Mouse (Mus musculus) hindbrain, embryonic 15.5 days (tissue): ENCODE data around the gene Bahcc1. TPM values are rescaled to one million over a fixed set of nuclear protein-coding genes. Genes with fewer than 3 reads are reported as not detected.

Experiments used
- ATAC-seq: fragments of 200-750 bp; cut with Nextera tagmentation; 2 replicates; pipeline ENCODE4 v1.8.0; 2017; ENCODE audit warnings: low read depth, moderate number of reproducible peaks, moderate TSS enrichment; ENCODE audit not compliant: low FRiP score
- H3K27ac ChIP-seq: fragments of 300-500 bp; sonication (generic); replicated peaks from 2 replicates; pipeline ENCODE4 v1.5.1; 2015; ENCODE audit warnings: mild to moderate bottlenecking, inconsistent platforms
- H3K27me3 ChIP-seq: fragments of 300-500 bp; sonication (generic); 2 replicates; pipeline ENCODE4 v1.6.1; 2015; ENCODE audit warnings: control low read depth, inconsistent platforms
- H3K36me3 ChIP-seq: fragments of 300-500 bp; sonication (generic); 2 replicates; pipeline ENCODE4 v1.6.1; 2015; ENCODE audit warnings: control low read depth, inconsistent platforms
- H3K4me1 ChIP-seq: fragments of 300-500 bp; sonication (generic); replicated peaks from 2 replicates; pipeline ENCODE4 v1.6.1; 2015; ENCODE audit warnings: control low read depth, inconsistent platforms
- H3K4me2 ChIP-seq: fragments of 300-500 bp; sonication (generic); 2 replicates; pipeline ENCODE4 v1.6.1; 2015; ENCODE audit warnings: moderate library complexity, mild to moderate bottlenecking, inconsistent platforms
- H3K4me3 ChIP-seq: fragments of 300-500 bp; sonication (generic); 2 replicates; pipeline ENCODE4 v1.5.1; 2015; ENCODE audit warnings: mild to moderate bottlenecking, inconsistent platforms
- H3K9ac ChIP-seq: fragments of 300-500 bp; sonication (generic); 2 replicates; pipeline ENCODE4 v1.6.1; 2015; ENCODE audit warnings: inconsistent platforms
- H3K9me3 ChIP-seq: fragments of 300-500 bp; sonication (generic); 2 replicates; pipeline ENCODE4 v1.6.1; 2016; ENCODE audit warnings: control low read depth, inconsistent platforms
- WGBS: fragments of 180-500 bp; shearing (Covaris S2); methylation state at CpG from one replicate; pipeline ENCODE4 v1.1.7; 2015; 5-methylcytosine and 5-hydroxymethylcytosine counted together
- polyA plus RNA-seq: library from polyadenylated mRNA; unstranded; fragments of >200 nt; fragmentation: Nextera tagmentation; extraction: Ambion mirVana; gene quantifications from 2 replicates; pipeline ENCODE4 v1.2.1, GENCODE M21; 2015

Gene Bahcc1
- polyA plus RNA-seq, 1 experiment from 2014 or later = 11.5 TPM

- peaks cover 82% of the 10 kb centered on the region for H3K4me1 ChIP-seq
- no peaks in the 10 kb centered on the region for H3K27me3 ChIP-seq
- H3K9me3 ChIP-seq = no peaks in the 10 kb centered on the region
- WGBS = 10% methylated on average over 29 of the region's 29 CpGs
- peak overlapping the region; percentile 99 for H3K27ac ChIP-seq
- H3K4me3 ChIP-seq = peak overlapping the region; percentile 82
- no peaks in the 10 kb centered on the region for H3K36me3 ChIP-seq
- peak overlapping the region; percentile 98 for H3K9ac ChIP-seq
- ATAC-seq = no peak
- peak overlapping the region; percentile 95 for H3K4me2 ChIP-seq
Observed at GRCm38 (mm10) chr11:120240941-120241890, 8.5 kb downstream of the Bahcc1 start.

GRCm38 (mm10) chr11:120241981-120242725 is 9.4 kb downstream of the Bahcc1 start:
- no peak for ATAC-seq
- H3K27ac ChIP-seq = peak overlapping the region; percentile 61
- WGBS = 43% methylated on average over 6 of the region's 6 CpGs
- peak overlapping the region; percentile 95 for H3K4me2 ChIP-seq
- no peak overlapping the region for H3K4me3 ChIP-seq
- peak overlapping the region; percentile 19; the same call in 1 of the 2 replicates for H3K9ac ChIP-seq
- peaks cover 90% of the 10 kb centered on the region for H3K4me1 ChIP-seq
- H3K9me3 ChIP-seq = no peaks in the 10 kb centered on the region
- no peaks in the 10 kb centered on the region for H3K27me3 ChIP-seq
- H3K36me3 ChIP-seq = no peaks in the 10 kb centered on the region

- ATAC-seq = no peak
- Histone ChIP-seq H3K36me3 (no peaks in the 10 kb centered on the region), H3K27me3 (no peaks in the 10 kb centered on the region), H3K4me2 (peak overlapping the region; percentile 95), H3K9me3 (no peaks in the 10 kb centered on the region), H3K27ac (peak overlapping the region; percentile 61), H3K4me1 (peaks cover 92% of the 10 kb centered on the region), H3K9ac (peak overlapping the region; percentile 19; the same call in 1 of the 2 replicates), H3K4me3 (no peak overlapping the region)
- WGBS = 18% methylated on average over 22 of the region's 22 CpGs
Observed at GRCm38 (mm10) chr11:120242726-120243530, 10.2 kb downstream of the Bahcc1 start.

- peaks cover 93% of the 10 kb centered on the region for H3K4me1 ChIP-seq
- no peak for ATAC-seq
- no peaks in the 10 kb centered on the region for H3K9me3 ChIP-seq
- no peak overlapping the region for H3K4me3 ChIP-seq
- H3K4me2 ChIP-seq = peak overlapping the region; percentile 95
- H3K9ac ChIP-seq = 0 out of 2 replicates have a peak overlapping the region, but pooled peaks have one; percentile 19
- no peaks in the 10 kb centered on the region for H3K27me3 ChIP-seq
- peak overlapping the region; percentile 61 for H3K27ac ChIP-seq
- no peaks in the 10 kb centered on the region for H3K36me3 ChIP-seq
- 31% methylated on average over 6 of the region's 6 CpGs for WGBS
Observed at GRCm38 (mm10) chr11:120243531-120243820, 10.7 kb downstream of the Bahcc1 start.

- WGBS = 75% methylated on average over 10 of the region's 10 CpGs
- Histone ChIP-seq H3K9ac (no peak overlapping the region), H3K4me3 (no peak overlapping the region), H3K27ac (no peak overlapping the region), H3K4me1 (peaks cover 78% of the 10 kb centered on the region), H3K27me3 (no peaks in the 10 kb centered on the region), H3K36me3 (no peaks in the 10 kb centered on the region), H3K9me3 (no peaks in the 10 kb centered on the region), H3K4me2 (no peak overlapping the region)
- ATAC-seq = no peak
Observed at GRCm38 (mm10) chr11:120248160-120248793, 15.5 kb downstream of the Bahcc1 start.

- H3K27me3 ChIP-seq = no peaks in the 10 kb centered on the region
- no peaks in the 10 kb centered on the region for H3K9me3 ChIP-seq
- no peak overlapping the region for H3K4me2 ChIP-seq
- 81% methylated on average over 6 of the region's 6 CpGs for whole genome bisulfite sequencing
- H3K9ac ChIP-seq = no peak overlapping the region
- H3K27ac ChIP-seq = no peak overlapping the region
- no peak overlapping the region for H3K4me3 ChIP-seq
- peaks cover 78% of the 10 kb centered on the region for H3K4me1 ChIP-seq
- no peaks in the 10 kb centered on the region for H3K36me3 ChIP-seq
- no peak for ATAC-seq
Observed at GRCm38 (mm10) chr11:120248899-120249298, 16.2 kb downstream of the Bahcc1 start.

GRCm38 (mm10) chr11:120250991-120251949 is 18.5 kb downstream of the Bahcc1 start:
- Histone ChIP-seq H3K4me1 (peaks cover 81% of the 10 kb centered on the region), H3K27ac (no peak overlapping the region), H3K36me3 (no peaks in the 10 kb centered on the region), H3K9me3 (no peaks in the 10 kb centered on the region), H3K4me3 (no peak overlapping the region), H3K4me2 (no peak overlapping the region), H3K9ac (no peak overlapping the region), H3K27me3 (no peaks in the 10 kb centered on the region)
- 81% methylated on average over 18 of the region's 18 CpGs for WGBS
- ATAC-seq = no peak

GRCm38 (mm10) chr11:120251950-120252308 is 19.2 kb downstream of the Bahcc1 start:
- H3K9me3 ChIP-seq = no peaks in the 10 kb centered on the region
- H3K27ac ChIP-seq = no peak overlapping the region
- peaks cover 83% of the 10 kb centered on the region for H3K4me1 ChIP-seq
- H3K27me3 ChIP-seq = no peaks in the 10 kb centered on the region
- H3K4me2 ChIP-seq = no peak overlapping the region
- 62% methylated on average over 6 of the region's 6 CpGs for WGBS
- H3K4me3 ChIP-seq = no peak overlapping the region
- no peak for ATAC-seq
- H3K9ac ChIP-seq = no peak overlapping the region
- no peaks in the 10 kb centered on the region for H3K36me3 ChIP-seq

- H3K9ac ChIP-seq = no peak overlapping the region
- H3K9me3 ChIP-seq = no peaks in the 10 kb centered on the region
- H3K4me1 ChIP-seq = peaks cover 84% of the 10 kb centered on the region
- no peaks in the 10 kb centered on the region for H3K36me3 ChIP-seq
- no peak overlapping the region for H3K4me2 ChIP-seq
- H3K27ac ChIP-seq = no peak overlapping the region
- no peak for ATAC-seq
- H3K27me3 ChIP-seq = no peaks in the 10 kb centered on the region
- H3K4me3 ChIP-seq = no peak overlapping the region
- 26% methylated on average over 5 of the region's 5 CpGs for WGBS
Observed at GRCm38 (mm10) chr11:120252398-120252797, 19.7 kb downstream of the Bahcc1 start.

GRCm38 (mm10) chr11:120252843-120253645 is 20.3 kb downstream of the Bahcc1 start:
- ATAC-seq = peak; percentile 13; the same call in 1 of the 2 replicates
- H3K4me1 ChIP-seq = peaks cover 85% of the 10 kb centered on the region
- no peak overlapping the region for H3K4me2 ChIP-seq
- no peak overlapping the region for H3K9ac ChIP-seq
- no peaks in the 10 kb centered on the region for H3K9me3 ChIP-seq
- WGBS = 46% methylated on average over 12 of the region's 12 CpGs
- H3K27ac ChIP-seq = no peak overlapping the region
- H3K27me3 ChIP-seq = no peaks in the 10 kb centered on the region
- H3K36me3 ChIP-seq = no peaks in the 10 kb centered on the region
- no peak overlapping the region for H3K4me3 ChIP-seq
